Mouse (Mus musculus) myocyte (in vitro differentiated cells): ENCODE results near the gene Gtf2ird2. TPM values are rescaled to one million over a fixed set of nuclear protein-coding genes. Genes with fewer than 3 reads are reported as not detected.

Experiments
- H3K27me3 ChIP-seq: one replicate; pipeline ENCODE4 v1.6.1; 2011; ENCODE audit not compliant: control insufficient read depth, insufficient read depth, insufficient read length
- H3K36me3 ChIP-seq: one replicate; pipeline ENCODE4 v1.6.1; 2011; ENCODE audit not compliant: control insufficient read depth, insufficient read depth
- H3K4me2 ChIP-seq: one replicate; pipeline ENCODE4 v1.6.1; 2011; ENCODE audit warnings: low read depth, control low read depth
- H3K4me3 ChIP-seq: one replicate; pipeline ENCODE4 v1.5.1; 2011; ENCODE audit warnings: mild to moderate bottlenecking, control low read depth, moderate library complexity
- H3K79me2 ChIP-seq: one replicate; pipeline ENCODE4 v1.6.1; 2011; ENCODE audit not compliant: control insufficient read depth, insufficient read depth
- H3ac ChIP-seq: one replicate; pipeline ENCODE4 v1.6.1; 2011; ENCODE audit not compliant: control insufficient read depth, insufficient read length
- CEBPB ChIP-seq: IDR thresholded peaks from 2 replicates; pipeline ENCODE4 v1.6.1; 2011; ENCODE audit warnings: mild to moderate bottlenecking, moderate library complexity; ENCODE audit not compliant: poor library complexity, insufficient read depth, severe bottlenecking
- E2F4 ChIP-seq: IDR thresholded peaks from one replicate; pipeline ENCODE4 v1.6.1; 2011; ENCODE audit warnings: mild to moderate bottlenecking, control low read depth, moderate library complexity; ENCODE audit not compliant: insufficient read depth
- MAX ChIP-seq: IDR thresholded peaks from one replicate; pipeline ENCODE4 v1.6.1; 2011; ENCODE audit warnings: low read depth, mild to moderate bottlenecking, control low read depth
- MYOD1 ChIP-seq, 3 experiments: IDR thresholded peaks; one replicate each; pipeline ENCODE4 v1.6.1; 2011; ENCODE audit warnings: control low read depth in 2 of 3, low read depth in 2 of 3, mild to moderate bottlenecking in 2 of 3, moderate library complexity in 1 of 3; ENCODE audit not compliant: insufficient read length in 2 of 3, control insufficient read depth in 1 of 3
- MYOG ChIP-seq, 3 experiments: IDR thresholded peaks; one replicate each; pipeline ENCODE4 v1.6.1; 2011; ENCODE audit warnings: control low read depth in 2 of 3, low read depth in 2 of 3, mild to moderate bottlenecking in 2 of 3; ENCODE audit not compliant: insufficient read length in 2 of 3, control insufficient read depth in 1 of 3, insufficient read depth in 1 of 3
- POLR2A ChIP-seq: IDR thresholded peaks from one replicate; pipeline ENCODE4 v1.6.1; 2011; ENCODE audit warnings: low read depth, mild to moderate bottlenecking, control low read depth, moderate library complexity; ENCODE audit not compliant: insufficient read length
- POLR2AphosphoS2 ChIP-seq: IDR thresholded peaks from one replicate; pipeline ENCODE4 v1.6.1; 2011; ENCODE audit warnings: low read depth, control low read depth; ENCODE audit not compliant: insufficient read length
- REST ChIP-seq: IDR thresholded peaks from one replicate; pipeline ENCODE4 v1.6.1; 2011; ENCODE audit warnings: mild to moderate bottlenecking, control low read depth, moderate library complexity; ENCODE audit not compliant: insufficient read depth, insufficient read length
- SRF ChIP-seq: IDR thresholded peaks from one replicate; pipeline ENCODE4 v1.6.1; 2011; ENCODE audit warnings: low read depth; ENCODE audit not compliant: control insufficient read depth, insufficient read length
- TCF12 ChIP-seq: IDR thresholded peaks from one replicate; pipeline ENCODE4 v1.6.1; 2011; ENCODE audit warnings: mild to moderate bottlenecking, control low read depth; ENCODE audit not compliant: poor library complexity, insufficient read depth, severe bottlenecking
- TCF3 ChIP-seq: IDR thresholded peaks from one replicate; pipeline ENCODE4 v1.6.1; 2011; ENCODE audit warnings: low read depth, control low read depth; ENCODE audit not compliant: insufficient read length
- USF1 ChIP-seq: IDR thresholded peaks from one replicate; pipeline ENCODE4 v1.6.1; 2011; ENCODE audit warnings: low read depth, mild to moderate bottlenecking, control low read depth, moderate library complexity
- polyA plus RNA-seq: library from polyadenylated mRNA; unstranded; fragments of >200 nt; fragmentation: generic; extraction: Trizol; gene quantifications from one replicate; pipeline ENCODE4 v1.2.1, GENCODE M21; 2012; ENCODE audit warnings: missing spikeins

Gene Gtf2ird2
- polyA plus RNA-seq, 1 experiment: 4.8 TPM

- no peak for TF ChIP-seq MAX
- TF ChIP-seq MYOD1 (IDR thresholded peaks at IDR 0.05; ENCODE audit: control insufficient read depth in 1 of 3, insufficient read length in 2 of 3, low read depth in 2 of 3): no peak
- TF ChIP-seq TCF3: no peak
- no peak for TF ChIP-seq SRF
- no peak for TF ChIP-seq E2F4
- no peak for TF ChIP-seq REST
- no peak for TF ChIP-seq CEBPB
- no peak for TF ChIP-seq TCF12
- no peak for TF ChIP-seq MYOG (IDR thresholded peaks at IDR 0.05; ENCODE audit: control insufficient read depth in 1 of 3, insufficient read depth in 1 of 3, insufficient read length in 2 of 3, low read depth in 2 of 3)
- no peak for TF ChIP-seq USF1
- no peak for TF ChIP-seq POLR2A
- no peak for TF ChIP-seq POLR2AphosphoS2
- no peak overlapping the region for H3K4me2 ChIP-seq
- no peaks in the 10 kb centered on the region for H3K27me3 ChIP-seq
- H3ac ChIP-seq: no peak overlapping the region
- H3K36me3 ChIP-seq: peaks cover 45% of the 10 kb centered on the region
- no peaks in the 10 kb centered on the region for H3K79me2 ChIP-seq
- H3K4me3 ChIP-seq: no peak overlapping the region
Observed at GRCm38 (mm10) chr5:134257349-134258031, 73.7 kb downstream of the Gtf2ird2 start.

- no peak overlapping the region for H3K4me2 ChIP-seq
- H3K79me2 ChIP-seq: no peaks in the 10 kb centered on the region
- H3K27me3 ChIP-seq: no peaks in the 10 kb centered on the region
- H3ac ChIP-seq: no peak overlapping the region
- H3K36me3 ChIP-seq: peaks cover 53% of the 10 kb centered on the region
- H3K4me3 ChIP-seq: no peak overlapping the region
- TF ChIP-seq CEBPB: no peak
- TF ChIP-seq POLR2A: no peak
- no peak for TF ChIP-seq MAX
- no peak for TF ChIP-seq MYOG (IDR thresholded peaks at IDR 0.05; ENCODE audit: control insufficient read depth in 1 of 3, insufficient read depth in 1 of 3, insufficient read length in 2 of 3, low read depth in 2 of 3)
- TF ChIP-seq MYOD1 (IDR thresholded peaks at IDR 0.05; ENCODE audit: control insufficient read depth in 1 of 3, insufficient read length in 2 of 3, low read depth in 2 of 3): no peak
- TF ChIP-seq REST: no peak
- TF ChIP-seq TCF12: no peak
- no peak for TF ChIP-seq USF1
- no peak for TF ChIP-seq SRF
- TF ChIP-seq POLR2AphosphoS2: no peak
- no peak for TF ChIP-seq TCF3
- no peak for TF ChIP-seq E2F4
Observed at GRCm38 (mm10) chr5:134258395-134258794, 74.6 kb downstream of the Gtf2ird2 start.

GRCm38 (mm10) chr5:134258934-134259333 lies 75.1 kb downstream of the Gtf2ird2 start:
- Histone ChIP-seq H3K4me3 (no peak overlapping the region), H3K36me3 (peaks cover 58% of the 10 kb centered on the region), H3K79me2 (no peaks in the 10 kb centered on the region), H3ac (no peak overlapping the region), H3K4me2 (no peak overlapping the region), H3K27me3 (no peaks in the 10 kb centered on the region)
- TF ChIP-seq MYOD1 (IDR thresholded peaks at IDR 0.05; ENCODE audit: control insufficient read depth in 1 of 3, insufficient read length in 2 of 3, low read depth in 2 of 3) (no peak), USF1 (no peak), CEBPB (no peak), TCF12 (no peak), E2F4 (no peak), TCF3 (no peak), MAX (no peak), SRF (no peak), MYOG (IDR thresholded peaks at IDR 0.05; ENCODE audit: control insufficient read depth in 1 of 3, insufficient read depth in 1 of 3, insufficient read length in 2 of 3, low read depth in 2 of 3) (no peak), REST (no peak), POLR2AphosphoS2 (no peak), POLR2A (no peak)

DNA sequence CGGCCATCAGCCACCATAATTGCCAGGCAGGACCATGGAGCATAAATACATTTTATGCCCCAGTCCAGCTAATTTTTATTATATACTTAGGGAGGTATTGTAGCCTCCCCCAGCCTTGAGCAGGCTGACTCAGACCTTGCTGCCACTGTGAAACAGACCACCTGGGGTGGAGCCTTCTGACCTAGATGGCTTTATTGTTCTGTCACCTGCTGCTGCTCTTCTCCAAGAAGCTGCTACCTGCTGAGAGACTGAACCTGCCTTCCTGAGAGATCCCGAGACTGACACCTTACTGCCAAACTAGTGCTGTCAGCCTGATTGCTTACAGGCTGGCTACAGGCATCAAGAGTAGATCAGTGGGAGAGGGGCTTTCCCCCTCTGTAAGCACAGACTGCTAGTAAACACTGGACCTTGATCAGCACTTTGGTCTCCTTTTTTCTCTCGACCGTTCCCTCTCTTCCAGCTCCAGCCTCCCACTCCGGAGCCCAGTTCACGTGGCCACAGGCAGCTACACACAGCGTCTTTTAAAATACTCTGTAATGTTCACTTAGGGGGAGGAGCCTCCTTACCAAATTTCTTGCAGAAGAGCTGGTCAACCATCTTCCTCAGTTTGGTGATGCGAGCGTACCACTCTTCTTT lies 76.3 kb downstream of the Gtf2ird2 start:
- no peak overlapping the region for H3K4me2 ChIP-seq
- no peaks in the 10 kb centered on the region for H3K79me2 ChIP-seq
- H3K4me3 ChIP-seq: no peak overlapping the region
- no peaks in the 10 kb centered on the region for H3K27me3 ChIP-seq
- H3ac ChIP-seq: no peak overlapping the region
- peaks cover 66% of the 10 kb centered on the region for H3K36me3 ChIP-seq
- TF ChIP-seq CEBPB: no peak
- TF ChIP-seq MAX: no peak
- no peak for TF ChIP-seq MYOD1 (IDR thresholded peaks at IDR 0.05; ENCODE audit: control insufficient read depth in 1 of 3, insufficient read length in 2 of 3, low read depth in 2 of 3)
- no peak for TF ChIP-seq REST
- no peak for TF ChIP-seq USF1
- TF ChIP-seq SRF: no peak
- TF ChIP-seq POLR2A: no peak
